Mouse (Mus musculus): ENCODE results near the gene R3hcc1l. TPM values are rescaled to one million over a fixed set of nuclear protein-coding genes. Genes with fewer than 3 reads are reported as not detected.

Gene R3hcc1l
- polyA plus RNA-seq, 1 experiment, result not detected

GRCm38 (mm10) chr19:42584188-42584587, 65.6 kb downstream of the R3hcc1l start:
- H3K27ac ChIP-seq (ENCODE audit: insufficient read depth, low read depth, low read length), result no peak overlapping the region
- H3K4me1 ChIP-seq (ENCODE audit: control insufficient read depth, insufficient read depth, low read length), result peaks cover 3% of the 10 kb centered on the region; the same call in 1 of the 2 replicates
- H3K4me3 ChIP-seq (ENCODE audit: insufficient read depth, low read depth, low read length), result no peak overlapping the region
- TF ChIP-seq POLR2A (IDR thresholded peaks at IDR 0.05; ENCODE audit: insufficient read depth, low read depth, low read length), result no peak
- no peak for TF ChIP-seq CTCF (IDR thresholded peaks at IDR 0.05; ENCODE audit: insufficient read depth, low read depth, low read length)
- whole genome bisulfite sequencing, result 96% methylated on average over 3 of the region's 3 CpGs

GRCm38 (mm10) chr19:42587704-42588103, 69.1 kb downstream of the R3hcc1l start:
- no peak overlapping the region for H3K4me3 ChIP-seq (ENCODE audit: insufficient read depth, low read depth, low read length)
- no peaks in the 10 kb centered on the region for H3K4me1 ChIP-seq (ENCODE audit: control insufficient read depth, insufficient read depth, low read length)
- H3K27ac ChIP-seq (ENCODE audit: insufficient read depth, low read depth, low read length), result no peak overlapping the region
- WGBS, result 44% methylated on average over 2 of the region's 2 CpGs
- TF ChIP-seq POLR2A (IDR thresholded peaks at IDR 0.05; ENCODE audit: insufficient read depth, low read depth, low read length), result no peak
- no peak for TF ChIP-seq CTCF (IDR thresholded peaks at IDR 0.05; ENCODE audit: insufficient read depth, low read depth, low read length)

GRCm38 (mm10) chr19:42589246-42589645, 70.7 kb downstream of the R3hcc1l start:
- H3K27ac ChIP-seq (ENCODE audit: insufficient read depth, low read depth, low read length), result no peak overlapping the region
- H3K4me3 ChIP-seq (ENCODE audit: insufficient read depth, low read depth, low read length), result no peak overlapping the region
- H3K4me1 ChIP-seq (ENCODE audit: control insufficient read depth, insufficient read depth, low read length), result no peaks in the 10 kb centered on the region
- TF ChIP-seq CTCF (IDR thresholded peaks at IDR 0.05; ENCODE audit: insufficient read depth, low read depth, low read length) (no peak), POLR2A (IDR thresholded peaks at IDR 0.05; ENCODE audit: insufficient read depth, low read depth, low read length) (no peak)
- WGBS, result 24% methylated on average over 1 of the region's 1 CpGs

- Histone ChIP-seq H3K4me1 (ENCODE audit: control insufficient read depth, insufficient read depth, low read length) (no peaks in the 10 kb centered on the region), H3K4me3 (ENCODE audit: insufficient read depth, low read depth, low read length) (no peak overlapping the region), H3K27ac (ENCODE audit: insufficient read depth, low read depth, low read length) (no peak overlapping the region)
- WGBS, result 78% methylated on average over 14 of the region's 14 CpGs
- TF ChIP-seq CTCF (IDR thresholded peaks at IDR 0.05; ENCODE audit: insufficient read depth, low read depth, low read length) (no peak), POLR2A (IDR thresholded peaks at IDR 0.05; ENCODE audit: insufficient read depth, low read depth, low read length) (no peak)
These were observed 73.0 kb downstream of the R3hcc1l start for GRCm38 (mm10) chr19:42591534-42591933.

GRCm38 (mm10) chr19:42593456-42593855, 74.9 kb downstream of the R3hcc1l start:
- H3K4me1 ChIP-seq (ENCODE audit: control insufficient read depth, insufficient read depth, low read length), result no peaks in the 10 kb centered on the region
- 89% methylated on average over 6 of the region's 6 CpGs for WGBS
- H3K4me3 ChIP-seq (ENCODE audit: insufficient read depth, low read depth, low read length), result no peak overlapping the region
- H3K27ac ChIP-seq (ENCODE audit: insufficient read depth, low read depth, low read length), result no peak overlapping the region
- no peak for TF ChIP-seq POLR2A (IDR thresholded peaks at IDR 0.05; ENCODE audit: insufficient read depth, low read depth, low read length)
- no peak for TF ChIP-seq CTCF (IDR thresholded peaks at IDR 0.05; ENCODE audit: insufficient read depth, low read depth, low read length)

- TF ChIP-seq POLR2A (IDR thresholded peaks at IDR 0.05; ENCODE audit: insufficient read depth, low read depth, low read length), result no peak
- TF ChIP-seq CTCF (IDR thresholded peaks at IDR 0.05; ENCODE audit: insufficient read depth, low read depth, low read length), result no peak
- 91% methylated on average over 6 of the region's 6 CpGs for WGBS
- Histone ChIP-seq H3K4me1 (ENCODE audit: control insufficient read depth, insufficient read depth, low read length) (0 out of 2 replicates have a peak, but pooled peaks cover 3% of the 10 kb centered on the region), H3K27ac (ENCODE audit: insufficient read depth, low read depth, low read length) (no peak overlapping the region), H3K4me3 (ENCODE audit: insufficient read depth, low read depth, low read length) (no peak overlapping the region)
These were observed 76.5 kb downstream of the R3hcc1l start for GRCm38 (mm10) chr19:42595066-42595465.

- TF ChIP-seq CTCF (IDR thresholded peaks at IDR 0.05; ENCODE audit: insufficient read depth, low read depth, low read length) (no peak), POLR2A (IDR thresholded peaks at IDR 0.05; ENCODE audit: insufficient read depth, low read depth, low read length) (no peak)
- WGBS, result 96% methylated on average over 12 of the region's 12 CpGs
- Histone ChIP-seq H3K4me1 (ENCODE audit: control insufficient read depth, insufficient read depth, low read length) (peaks cover 7% of the 10 kb centered on the region), H3K27ac (ENCODE audit: insufficient read depth, low read depth, low read length) (no peak overlapping the region), H3K4me3 (ENCODE audit: insufficient read depth, low read depth, low read length) (no peak overlapping the region)
These were observed 78.7 kb downstream of the R3hcc1l start for GRCm38 (mm10) chr19:42597286-42597685.

- WGBS, result 91% methylated on average over 6 of the region's 6 CpGs
- TF ChIP-seq CTCF (IDR thresholded peaks at IDR 0.05; ENCODE audit: insufficient read depth, low read depth, low read length), result no peak
- TF ChIP-seq POLR2A (IDR thresholded peaks at IDR 0.05; ENCODE audit: insufficient read depth, low read depth, low read length), result no peak
These were observed 79.3 kb downstream of the R3hcc1l start for GRCm38 (mm10) chr19:42597896-42598295.

GRCm38 (mm10) chr19:42599891-42600290, 81.3 kb downstream of the R3hcc1l start:
- TF ChIP-seq POLR2A (IDR thresholded peaks at IDR 0.05; ENCODE audit: insufficient read depth, low read depth, low read length), result no peak
- TF ChIP-seq CTCF (IDR thresholded peaks at IDR 0.05; ENCODE audit: insufficient read depth, low read depth, low read length), result no peak
- 84% methylated on average over 17 of the region's 17 CpGs for WGBS
- Histone ChIP-seq H3K4me1 (ENCODE audit: control insufficient read depth, insufficient read depth, low read length) (peaks cover 7% of the 10 kb centered on the region), H3K27ac (ENCODE audit: insufficient read depth, low read depth, low read length) (no peak overlapping the region), H3K4me3 (ENCODE audit: insufficient read depth, low read depth, low read length) (no peak overlapping the region)

More at GRCm38 (mm10) chr19:42597896-42598295, 79.3 kb downstream of the R3hcc1l start:
- H3K4me1 ChIP-seq (ENCODE audit: control insufficient read depth, insufficient read depth, low read length), result peaks cover 7% of the 10 kb centered on the region
- no peak overlapping the region for H3K4me3 ChIP-seq (ENCODE audit: insufficient read depth, low read depth, low read length)
- H3K27ac ChIP-seq (ENCODE audit: insufficient read depth, low read depth, low read length), result no peak overlapping the region

GRCm38 (mm10) chr19:42600591-42600990, 82.0 kb downstream of the R3hcc1l start:
- TF ChIP-seq CTCF (IDR thresholded peaks at IDR 0.05; ENCODE audit: insufficient read depth, low read depth, low read length) (no peak), POLR2A (IDR thresholded peaks at IDR 0.05; ENCODE audit: insufficient read depth, low read depth, low read length) (no peak)

More at GRCm38 (mm10) chr19:42600591-42600990, 82.0 kb downstream of the R3hcc1l start:
- Histone ChIP-seq H3K4me3 (ENCODE audit: insufficient read depth, low read depth, low read length) (no peak overlapping the region), H3K4me1 (ENCODE audit: control insufficient read depth, insufficient read depth, low read length) (peaks cover 7% of the 10 kb centered on the region), H3K27ac (ENCODE audit: insufficient read depth, low read depth, low read length) (no peak overlapping the region)
- WGBS, result 73% methylated on average over 3 of the region's 3 CpGs

All from olfactory bulb, adult 2 months (tissue).